Mouse (Mus musculus): ENCODE data around the gene Rpl13.

GRCm38 (mm10) chr8:123101244-123101643 lies 906 bp upstream of the Rpl13 start:
- no peak for TF ChIP-seq CTCF (IDR thresholded peaks at IDR 0.05; ENCODE audit: insufficient read depth, low read length)
- TF ChIP-seq POLR2A (IDR thresholded peaks at IDR 0.05; ENCODE audit: borderline replicate concordance, extremely low read depth, low read depth, low read length): no peak

Data from lung, adult 2 months (tissue).